Mouse (Mus musculus): Measurements from ENCODE around the gene Myt1. TPM values are rescaled to one million over a fixed set of nuclear protein-coding genes. Genes with fewer than 3 reads are reported as not detected.

Gene Myt1
- polyA plus RNA-seq, 1 experiment, result not detected

GRCm38 (mm10) chr2:181752626-181753025 is 10.5 kb upstream of the Myt1 start:
- Histone ChIP-seq H3K27ac (ENCODE audit: insufficient read depth, low read length) (no peak overlapping the region), H3K4me3 (ENCODE audit: insufficient read depth, low read length) (no peak overlapping the region), H3K4me1 (ENCODE audit: control insufficient read depth, insufficient read depth, low read length) (no peaks in the 10 kb centered on the region)
- TF ChIP-seq CTCF (IDR thresholded peaks at IDR 0.05; ENCODE audit: borderline replicate concordance, insufficient read depth, low read length) (no peak), POLR2A (IDR thresholded peaks at IDR 0.05; ENCODE audit: low read depth, low read length) (no peak)

DNA sequence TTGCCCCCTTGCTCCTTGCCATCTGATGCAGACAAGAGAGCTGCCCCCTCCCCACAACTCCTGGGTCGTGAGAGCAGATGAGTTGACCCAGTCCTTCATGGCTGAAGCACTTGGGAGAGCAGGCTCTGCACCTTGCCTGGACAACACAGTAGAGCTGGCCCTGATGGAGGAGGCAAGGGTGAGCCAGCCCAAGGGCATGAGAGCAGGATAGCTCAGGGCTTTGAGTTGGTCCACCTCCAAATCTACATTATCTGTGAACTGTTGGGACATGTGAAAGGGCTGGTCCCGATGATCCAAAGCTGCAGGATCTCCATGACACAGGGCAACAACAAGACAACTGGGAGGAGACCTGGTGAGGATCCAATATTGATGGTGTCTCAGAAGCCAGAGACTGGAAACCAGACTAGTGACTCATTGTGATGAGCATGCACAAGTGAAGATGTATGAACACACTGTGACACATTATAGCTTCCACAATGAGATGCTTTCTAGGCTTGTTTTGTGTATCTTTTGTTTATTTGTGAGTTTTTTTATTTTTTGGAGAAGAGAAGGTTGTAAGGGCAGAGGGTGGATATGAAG is 4.9 kb upstream of the Myt1 start:
- no peak for TF ChIP-seq CTCF (IDR thresholded peaks at IDR 0.05; ENCODE audit: borderline replicate concordance, insufficient read depth, low read length)
- no peak for TF ChIP-seq POLR2A (IDR thresholded peaks at IDR 0.05; ENCODE audit: low read depth, low read length)
- Histone ChIP-seq H3K4me3 (ENCODE audit: insufficient read depth, low read length) (no peak overlapping the region), H3K4me1 (ENCODE audit: control insufficient read depth, insufficient read depth, low read length) (no peaks in the 10 kb centered on the region), H3K27ac (ENCODE audit: insufficient read depth, low read length) (no peak overlapping the region)

DNA sequence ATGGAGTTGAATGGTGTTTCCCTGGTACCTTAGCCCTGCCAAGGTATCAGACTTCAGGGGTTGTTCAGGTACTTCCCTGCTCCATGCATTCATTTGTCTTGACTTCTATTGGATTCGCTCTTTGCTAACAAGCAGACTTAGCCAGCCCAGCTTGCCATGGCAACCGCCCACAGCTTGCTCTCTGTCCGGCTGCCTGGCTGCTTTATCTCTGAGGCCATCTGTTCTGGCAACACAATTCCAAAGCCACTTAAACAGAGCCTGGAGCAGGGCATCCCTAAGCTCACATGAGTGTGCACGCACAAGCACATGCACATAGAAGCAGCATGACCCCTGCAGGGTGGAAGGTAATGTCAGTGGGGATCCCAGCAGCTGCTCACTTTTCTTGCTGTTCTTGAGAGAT is 4.1 kb upstream of the Myt1 start:
- TF ChIP-seq POLR2A (IDR thresholded peaks at IDR 0.05; ENCODE audit: low read depth, low read length), result no peak
- TF ChIP-seq CTCF (IDR thresholded peaks at IDR 0.05; ENCODE audit: borderline replicate concordance, insufficient read depth, low read length), result no peak
- Histone ChIP-seq H3K4me3 (ENCODE audit: insufficient read depth, low read length) (no peak overlapping the region), H3K4me1 (ENCODE audit: control insufficient read depth, insufficient read depth, low read length) (no peaks in the 10 kb centered on the region), H3K27ac (ENCODE audit: insufficient read depth, low read length) (no peak overlapping the region)

- Histone ChIP-seq H3K4me3 (ENCODE audit: insufficient read depth, low read length) (no peak overlapping the region), H3K27ac (ENCODE audit: insufficient read depth, low read length) (no peak overlapping the region), H3K4me1 (ENCODE audit: control insufficient read depth, insufficient read depth, low read length) (no peaks in the 10 kb centered on the region)
- TF ChIP-seq POLR2A (IDR thresholded peaks at IDR 0.05; ENCODE audit: low read depth, low read length) (no peak), CTCF (IDR thresholded peaks at IDR 0.05; ENCODE audit: borderline replicate concordance, insufficient read depth, low read length) (no peak)
Measured at GRCm38 (mm10) chr2:181763886-181764527, 875 bp downstream of the Myt1 start.

- TF ChIP-seq CTCF (IDR thresholded peaks at IDR 0.05; ENCODE audit: borderline replicate concordance, insufficient read depth, low read length) (no peak), POLR2A (IDR thresholded peaks at IDR 0.05; ENCODE audit: low read depth, low read length) (no peak)
- Histone ChIP-seq H3K4me3 (ENCODE audit: insufficient read depth, low read length) (no peak overlapping the region), H3K4me1 (ENCODE audit: control insufficient read depth, insufficient read depth, low read length) (no peaks in the 10 kb centered on the region), H3K27ac (ENCODE audit: insufficient read depth, low read length) (no peak overlapping the region)
Measured at GRCm38 (mm10) chr2:181764600-181764999, 1.5 kb downstream of the Myt1 start.

GRCm38 (mm10) chr2:181765251-181765650 is 2.1 kb downstream of the Myt1 start:
- H3K4me3 ChIP-seq (ENCODE audit: insufficient read depth, low read length), result no peak overlapping the region
- TF ChIP-seq POLR2A (IDR thresholded peaks at IDR 0.05; ENCODE audit: low read depth, low read length) (no peak), CTCF (IDR thresholded peaks at IDR 0.05; ENCODE audit: borderline replicate concordance, insufficient read depth, low read length) (no peak)
- no peak overlapping the region for H3K27ac ChIP-seq (ENCODE audit: insufficient read depth, low read length)
- H3K4me1 ChIP-seq (ENCODE audit: control insufficient read depth, insufficient read depth, low read length), result no peaks in the 10 kb centered on the region

GRCm38 (mm10) chr2:181766672-181767557 is 3.8 kb downstream of the Myt1 start:
- Histone ChIP-seq H3K4me3 (ENCODE audit: insufficient read depth, low read length) (no peak overlapping the region), H3K27ac (ENCODE audit: insufficient read depth, low read length) (no peak overlapping the region), H3K4me1 (ENCODE audit: control insufficient read depth, insufficient read depth, low read length) (no peaks in the 10 kb centered on the region)
- TF ChIP-seq CTCF (IDR thresholded peaks at IDR 0.05; ENCODE audit: borderline replicate concordance, insufficient read depth, low read length), result no peak
- no peak for TF ChIP-seq POLR2A (IDR thresholded peaks at IDR 0.05; ENCODE audit: low read depth, low read length)

DNA sequence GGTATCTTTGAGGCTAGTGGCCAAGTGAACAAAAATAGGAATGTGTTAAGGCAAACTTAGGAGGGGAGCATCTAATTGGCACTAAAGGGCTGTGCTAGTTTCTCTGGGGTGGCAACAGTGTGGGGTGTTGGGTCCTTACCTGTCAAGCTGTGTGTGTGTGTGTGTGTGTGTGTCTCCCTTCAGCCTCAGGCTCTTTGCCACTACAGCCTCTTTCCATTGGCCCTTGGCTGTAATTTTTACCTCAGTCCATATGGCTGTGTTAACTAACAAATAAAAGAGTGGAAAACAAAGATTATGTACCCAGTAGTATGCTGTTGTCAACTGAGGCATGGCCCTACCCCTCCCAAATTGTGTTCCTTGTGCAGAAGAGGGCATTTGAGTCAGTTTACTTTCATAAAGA is 5.3 kb downstream of the Myt1 start:
- TF ChIP-seq CTCF (IDR thresholded peaks at IDR 0.05; ENCODE audit: borderline replicate concordance, insufficient read depth, low read length), result no peak
- Histone ChIP-seq H3K27ac (ENCODE audit: insufficient read depth, low read length) (no peak overlapping the region), H3K4me3 (ENCODE audit: insufficient read depth, low read length) (no peak overlapping the region), H3K4me1 (ENCODE audit: control insufficient read depth, insufficient read depth, low read length) (no peaks in the 10 kb centered on the region)

- Histone ChIP-seq H3K27ac (ENCODE audit: insufficient read depth, low read length) (no peak overlapping the region), H3K4me1 (ENCODE audit: control insufficient read depth, insufficient read depth, low read length) (no peaks in the 10 kb centered on the region), H3K4me3 (ENCODE audit: insufficient read depth, low read length) (no peak overlapping the region)
- no peak for TF ChIP-seq POLR2A (IDR thresholded peaks at IDR 0.05; ENCODE audit: low read depth, low read length)
Measured at GRCm38 (mm10) chr2:181769397-181769796, 6.3 kb downstream of the Myt1 start.

DNA sequence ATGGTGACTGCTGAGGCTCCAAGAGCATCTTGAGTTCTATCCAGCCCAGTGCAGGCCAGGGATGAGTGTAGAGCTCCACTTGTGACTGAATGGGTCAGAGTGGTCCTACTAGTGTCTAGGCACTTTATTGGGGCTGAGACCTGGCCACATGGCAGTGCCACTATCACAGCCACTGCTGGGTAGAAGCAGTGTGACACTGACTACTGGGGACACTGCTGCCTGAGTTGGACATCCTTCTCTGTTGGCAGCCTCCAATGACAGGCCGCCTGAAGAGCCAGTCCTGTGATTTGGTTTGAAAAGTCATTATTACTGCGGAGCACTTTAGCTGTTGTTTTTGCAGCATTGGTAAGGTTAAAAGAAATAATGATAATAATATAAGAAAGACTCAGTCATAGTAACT is 10.1 kb downstream of the Myt1 start:
- no peak overlapping the region for H3K27ac ChIP-seq (ENCODE audit: insufficient read depth, low read length)
- TF ChIP-seq POLR2A (IDR thresholded peaks at IDR 0.05; ENCODE audit: low read depth, low read length), result no peak
- no peak for TF ChIP-seq CTCF (IDR thresholded peaks at IDR 0.05; ENCODE audit: borderline replicate concordance, insufficient read depth, low read length)
- no peak overlapping the region for H3K4me3 ChIP-seq (ENCODE audit: insufficient read depth, low read length)
- H3K4me1 ChIP-seq (ENCODE audit: control insufficient read depth, insufficient read depth, low read length), result no peaks in the 10 kb centered on the region

All from embryonic fibroblast, embryonic 13.5 days (primary cell).